Mouse (Mus musculus): ENCODE measurements around the gene Gm815. TPM values are rescaled to one million over a fixed set of nuclear protein-coding genes. Genes with fewer than 3 reads are reported as not detected.

Gene Gm815
- polyA plus RNA-seq, 1 experiment from 2014 or later, result not detected

DNA sequence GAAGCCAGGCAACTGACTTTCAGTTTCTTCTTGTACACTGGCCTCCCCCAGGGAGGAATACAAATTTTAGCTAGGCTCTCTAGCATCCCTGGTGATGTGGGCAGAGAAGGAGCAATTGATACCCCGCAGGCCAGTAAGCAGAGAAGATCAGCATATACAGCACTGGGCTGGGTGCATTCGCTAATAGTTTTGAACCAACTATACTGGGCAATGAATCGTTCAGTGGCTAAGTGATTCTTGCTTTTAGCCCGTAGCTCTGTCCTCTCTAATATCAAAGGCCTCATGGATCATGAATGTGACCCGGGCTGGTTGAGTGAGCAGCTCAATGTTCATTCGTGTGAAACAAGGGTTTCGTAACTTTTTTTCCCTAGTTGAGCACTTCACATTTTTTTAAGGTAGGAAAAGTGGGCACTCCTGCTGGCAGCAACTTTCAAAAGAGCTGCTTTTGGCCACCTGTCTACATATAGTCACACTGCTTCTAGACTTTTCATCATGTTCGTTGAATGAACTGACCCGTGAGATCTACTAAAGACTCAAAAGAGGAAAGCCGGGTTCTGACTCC lies 3.7 kb upstream of the Gm815 start:
- no peaks in the 10 kb centered on the region for H3K27me3 ChIP-seq (replicated peaks)
- H3K4me2 ChIP-seq, result no peak overlapping the region
- no peaks in the 10 kb centered on the region for H3K9me3 ChIP-seq (replicated peaks)
- H3K36me3 ChIP-seq, result no peaks in the 10 kb centered on the region
- H3K9ac ChIP-seq (replicated peaks), result no peak overlapping the region
- H3K27ac ChIP-seq (replicated peaks), result no peak overlapping the region
- 89% methylated on average over 10 of the region's 10 CpGs for WGBS
- H3K4me1 ChIP-seq, result peaks cover 8% of the 10 kb centered on the region
- no peak for ATAC-seq (ENCODE audit: low FRiP score)
- no peak overlapping the region for H3K4me3 ChIP-seq (replicated peaks)

DNA sequence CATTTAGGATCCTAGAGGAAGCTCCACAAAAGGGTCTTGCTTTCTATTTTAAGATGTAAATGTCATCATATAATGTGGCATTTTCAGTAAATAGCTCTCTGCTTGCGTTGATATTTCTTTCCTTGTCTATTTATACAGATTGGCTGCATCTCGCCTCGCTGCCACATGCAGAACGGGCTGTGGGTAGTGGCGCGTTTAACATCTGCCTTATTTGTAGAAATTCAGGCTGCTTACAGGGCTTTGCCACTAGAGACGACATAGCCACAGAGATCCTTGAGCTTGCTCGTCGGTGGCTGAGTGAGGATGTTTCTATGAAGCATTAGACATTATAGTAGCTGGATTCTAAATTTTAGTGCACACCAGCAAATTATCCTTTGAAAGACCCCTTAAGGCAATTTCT lies 2.5 kb downstream of the Gm815 start:
- 0 out of 2 replicates have a peak overlapping the region, but pooled peaks have one; percentile 37 for H3K27ac ChIP-seq (replicated peaks)

DNA sequence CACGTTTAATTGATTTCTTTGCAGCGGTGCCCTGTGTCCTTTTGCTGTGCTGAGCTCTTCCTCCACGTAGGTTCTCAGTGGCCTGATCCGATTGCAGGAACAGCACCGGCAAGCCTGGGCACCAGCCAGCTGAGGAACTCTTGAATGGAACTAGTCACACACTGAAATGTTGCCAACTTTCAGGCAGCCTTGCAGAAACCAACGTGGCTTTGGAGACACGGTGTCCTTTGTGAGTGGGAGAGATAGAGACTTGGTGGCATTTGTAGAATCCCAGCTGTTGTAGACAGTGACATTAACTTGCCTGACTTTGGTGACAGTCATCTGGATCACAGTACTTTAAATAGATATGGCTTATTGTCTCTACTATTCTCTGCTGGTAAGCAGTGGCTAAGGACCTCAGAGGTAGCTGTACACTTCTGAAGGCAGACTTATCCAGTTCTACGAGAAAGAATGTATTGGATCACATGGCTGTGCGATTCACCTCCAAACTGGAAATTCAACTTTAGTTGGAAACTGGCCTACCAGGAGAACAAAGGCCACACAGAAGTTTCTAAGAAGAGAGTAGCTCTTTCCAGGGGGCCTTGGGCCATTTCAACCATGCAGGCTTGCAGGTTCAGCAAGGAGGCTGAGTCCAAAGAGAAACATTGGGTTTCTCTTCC lies 5.8 kb downstream of the Gm815 start:
- Histone ChIP-seq H3K9me3 (replicated peaks) (no peaks in the 10 kb centered on the region), H3K36me3 (no peaks in the 10 kb centered on the region), H3K4me3 (replicated peaks) (no peak overlapping the region), H3K4me1 (peaks cover 4% of the 10 kb centered on the region; the same call in 1 of the 2 replicates), H3K27me3 (replicated peaks) (no peaks in the 10 kb centered on the region), H3K27ac (replicated peaks) (no peak overlapping the region), H3K4me2 (no peak overlapping the region), H3K9ac (replicated peaks) (no peak overlapping the region)
- WGBS, result 78% methylated on average over 9 of the region's 9 CpGs
- ATAC-seq (ENCODE audit: low FRiP score), result no peak

More for the DNA sequence above, 2.5 kb downstream of the Gm815 start:
- H3K27me3 ChIP-seq (replicated peaks), result no peaks in the 10 kb centered on the region
- 28% methylated on average over 9 of the region's 9 CpGs for WGBS
- no peak overlapping the region for H3K9ac ChIP-seq (replicated peaks)
- H3K36me3 ChIP-seq, result no peaks in the 10 kb centered on the region
- no peak overlapping the region for H3K4me2 ChIP-seq
- peaks cover 4% of the 10 kb centered on the region; the same call in 1 of the 2 replicates for H3K4me1 ChIP-seq
- no peaks in the 10 kb centered on the region for H3K9me3 ChIP-seq (replicated peaks)
- no peak overlapping the region for H3K4me3 ChIP-seq (replicated peaks)
- ATAC-seq (ENCODE audit: low FRiP score), result peak; percentile 75; the same call in 1 of the 2 replicates

DNA sequence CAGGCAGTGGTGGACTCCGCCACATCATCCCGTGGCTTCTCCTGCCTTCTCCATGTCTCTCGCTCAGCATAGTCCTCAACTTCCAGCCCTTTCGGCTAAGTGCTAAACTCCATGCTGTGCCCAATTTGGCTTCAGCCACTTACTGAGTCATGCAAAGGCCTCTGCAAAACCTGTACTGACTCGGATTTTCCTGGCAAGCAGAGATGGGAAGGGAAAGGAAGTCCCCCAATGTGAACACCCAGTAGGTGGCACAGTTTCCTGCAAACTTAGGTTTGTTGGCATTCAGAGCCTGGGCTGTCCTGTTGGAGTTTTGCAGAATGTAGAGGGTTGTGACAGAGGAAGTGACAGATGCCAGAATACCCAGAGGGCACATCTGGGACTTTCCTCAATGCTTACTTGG lies 7.2 kb downstream of the Gm815 start:
- ATAC-seq (ENCODE audit: low FRiP score), result no peak
- WGBS, result 69% methylated on average over 5 of the region's 5 CpGs
- H3K27ac ChIP-seq (replicated peaks), result no peak overlapping the region

DNA sequence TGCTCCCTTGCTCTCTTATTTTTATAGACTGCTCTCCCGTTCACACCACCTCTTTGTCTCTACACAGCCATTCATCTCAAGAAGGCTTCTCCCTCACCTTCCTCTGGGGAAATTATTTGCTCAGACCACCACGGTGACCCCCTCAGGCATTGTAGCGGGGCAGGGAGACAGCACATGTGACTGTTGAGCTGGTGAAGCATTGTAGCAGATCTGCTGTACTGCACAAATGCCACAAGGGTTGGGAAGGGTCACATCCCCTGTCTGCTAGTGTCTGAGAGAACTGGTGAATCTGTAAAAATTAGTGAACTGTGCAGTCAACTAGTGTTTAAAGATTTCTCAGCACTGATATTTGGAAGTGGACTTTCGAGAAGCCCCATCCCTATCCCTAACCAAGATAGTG lies 16.5 kb downstream of the Gm815 start:
- no peaks in the 10 kb centered on the region for H3K4me1 ChIP-seq

More for the DNA sequence above, 7.2 kb downstream of the Gm815 start:
- Histone ChIP-seq H3K27me3 (replicated peaks) (no peaks in the 10 kb centered on the region), H3K9me3 (replicated peaks) (no peaks in the 10 kb centered on the region), H3K4me3 (replicated peaks) (no peak overlapping the region), H3K4me2 (no peak overlapping the region), H3K9ac (replicated peaks) (no peak overlapping the region), H3K36me3 (no peaks in the 10 kb centered on the region), H3K4me1 (peaks cover 3% of the 10 kb centered on the region; the same call in 1 of the 2 replicates)

DNA sequence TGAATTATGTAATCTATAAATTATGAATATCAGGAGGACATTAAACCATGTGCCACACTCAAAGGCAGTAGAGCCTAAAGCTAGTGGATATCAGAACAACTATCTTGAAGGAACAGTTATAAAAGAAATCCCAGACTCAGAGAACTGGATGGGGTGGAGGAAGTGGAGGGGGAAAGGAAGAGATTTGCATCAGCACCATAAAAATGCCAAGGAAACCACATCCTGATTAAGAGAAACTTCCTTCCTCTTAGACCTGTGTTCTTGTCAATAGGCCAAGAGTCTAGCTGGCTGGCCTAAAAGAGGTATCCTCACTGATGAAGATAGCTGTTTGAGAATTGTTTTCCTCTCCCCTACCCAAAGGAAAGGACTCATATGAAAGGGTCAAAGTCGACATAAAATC lies 28.6 kb downstream of the Gm815 start:
- no peaks in the 10 kb centered on the region for H3K9me3 ChIP-seq (replicated peaks)
- 55% methylated on average over 1 of the region's 1 CpGs for WGBS
- no peak for ATAC-seq (ENCODE audit: low FRiP score)
- H3K4me1 ChIP-seq, result no peaks in the 10 kb centered on the region
- H3K9ac ChIP-seq (replicated peaks), result no peak overlapping the region
- no peak overlapping the region for H3K4me2 ChIP-seq
- no peak overlapping the region for H3K4me3 ChIP-seq (replicated peaks)
- no peak overlapping the region for H3K27ac ChIP-seq (replicated peaks)
- no peaks in the 10 kb centered on the region for H3K36me3 ChIP-seq
- H3K27me3 ChIP-seq (replicated peaks), result no peaks in the 10 kb centered on the region

More for the DNA sequence above, 16.5 kb downstream of the Gm815 start:
- Histone ChIP-seq H3K27me3 (replicated peaks) (no peaks in the 10 kb centered on the region), H3K4me3 (replicated peaks) (no peak overlapping the region), H3K9ac (replicated peaks) (no peak overlapping the region), H3K36me3 (no peaks in the 10 kb centered on the region), H3K9me3 (replicated peaks) (no peaks in the 10 kb centered on the region), H3K27ac (replicated peaks) (no peak overlapping the region), H3K4me2 (no peak overlapping the region)
- 42% methylated on average over 4 of the region's 4 CpGs for WGBS
- ATAC-seq (ENCODE audit: low FRiP score), result no peak

DNA sequence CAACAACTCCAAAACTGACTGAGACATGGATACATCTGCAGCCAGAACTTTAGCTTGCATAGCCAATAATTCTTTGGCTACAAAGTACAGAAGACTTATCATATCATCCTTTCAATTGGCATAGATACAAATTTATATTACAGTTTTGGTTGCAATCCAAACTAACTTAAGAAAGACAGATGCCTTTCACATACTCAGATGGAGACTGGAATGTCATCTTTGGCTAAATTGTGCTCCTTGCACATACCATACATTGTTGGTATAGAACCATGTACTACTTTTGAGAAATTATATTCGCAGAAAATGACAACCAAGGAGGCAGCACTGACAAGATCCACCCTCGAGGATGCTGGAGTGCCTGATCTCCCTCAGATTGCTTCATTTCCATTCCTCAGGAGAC lies 35.1 kb downstream of the Gm815 start:
- Histone ChIP-seq H3K27ac (replicated peaks) (no peak overlapping the region), H3K36me3 (no peaks in the 10 kb centered on the region), H3K27me3 (replicated peaks) (no peaks in the 10 kb centered on the region), H3K9me3 (replicated peaks) (no peaks in the 10 kb centered on the region), H3K4me1 (no peaks in the 10 kb centered on the region), H3K4me3 (replicated peaks) (no peak overlapping the region), H3K4me2 (no peak overlapping the region), H3K9ac (replicated peaks) (no peak overlapping the region)
- 79% methylated on average over 2 of the region's 2 CpGs for WGBS
- no peak for ATAC-seq (ENCODE audit: low FRiP score)

DNA sequence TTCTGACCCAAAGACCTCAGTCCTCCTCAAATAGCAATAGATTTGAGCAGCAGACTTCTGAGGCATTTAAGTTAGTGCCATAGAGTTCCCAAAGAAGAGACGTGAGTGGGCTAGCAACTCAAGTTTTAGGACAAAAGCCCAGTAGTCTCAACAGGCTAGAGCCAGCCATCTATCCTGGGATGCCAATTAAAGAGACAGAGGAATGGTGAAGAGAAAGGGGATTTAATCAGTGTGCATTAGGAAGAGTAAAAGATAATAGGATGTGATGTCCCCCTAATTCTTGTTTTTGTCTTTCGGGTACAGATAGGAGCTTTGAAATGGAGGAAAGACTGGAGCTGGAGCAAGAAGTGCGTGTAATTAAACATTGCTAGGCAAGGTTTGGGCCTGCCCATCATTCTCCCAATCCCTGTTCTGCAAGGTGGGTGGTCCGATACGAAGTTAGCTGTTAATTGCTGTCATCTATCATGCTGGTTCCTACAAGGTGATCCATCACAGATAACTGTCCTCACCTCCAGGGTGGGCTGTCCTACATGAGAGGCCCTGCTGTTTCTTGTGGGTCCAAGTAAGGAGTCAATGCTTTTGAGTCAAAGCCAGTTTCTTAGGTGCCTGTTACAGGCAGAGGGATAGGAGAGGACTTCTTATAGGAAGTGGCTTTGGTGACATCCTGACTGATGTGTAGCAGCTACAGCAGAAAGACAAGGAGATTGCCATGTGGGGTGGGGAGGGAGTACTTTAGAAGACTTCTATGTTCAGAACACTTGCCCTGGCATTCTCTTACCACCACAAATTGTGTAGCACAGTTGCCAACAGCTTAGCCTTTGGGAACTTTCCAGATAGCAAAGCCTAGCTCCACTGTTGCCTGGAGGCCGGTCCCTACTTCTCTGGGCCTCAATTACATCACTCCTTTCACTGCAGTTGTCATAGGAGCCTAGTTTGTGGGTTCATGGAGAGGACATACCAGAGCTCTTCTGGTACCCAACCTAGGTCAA lies 44.9 kb downstream of the Gm815 start:
- Histone ChIP-seq H3K27me3 (replicated peaks) (no peaks in the 10 kb centered on the region), H3K9me3 (replicated peaks) (no peaks in the 10 kb centered on the region), H3K4me1 (no peaks in the 10 kb centered on the region), H3K4me2 (no peak overlapping the region), H3K36me3 (no peaks in the 10 kb centered on the region), H3K4me3 (replicated peaks) (no peak overlapping the region), H3K27ac (replicated peaks) (no peak overlapping the region), H3K9ac (replicated peaks) (no peak overlapping the region)
- 41% methylated on average over 6 of the region's 6 CpGs for WGBS
- peak; percentile 84 for ATAC-seq (ENCODE audit: low FRiP score)

DNA sequence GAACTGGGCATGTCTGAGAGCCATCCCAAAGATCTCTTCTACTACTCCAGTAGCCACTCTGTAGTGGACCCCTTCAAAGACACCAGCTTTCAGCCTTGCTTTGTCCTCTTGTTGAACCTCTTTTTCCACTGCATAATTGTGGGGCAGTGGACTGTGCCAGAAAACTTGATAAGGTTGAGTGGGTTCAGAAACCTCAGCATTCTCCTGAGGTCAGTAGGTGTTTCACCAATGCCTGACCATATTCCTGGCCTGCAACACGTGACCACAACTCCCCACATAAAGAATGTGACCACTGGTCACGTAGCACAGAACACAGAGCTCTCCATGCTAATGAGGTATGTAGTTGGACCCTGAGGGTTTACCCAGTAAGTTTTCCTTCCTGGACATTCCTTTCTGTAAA lies 48.5 kb downstream of the Gm815 start:
- Histone ChIP-seq H3K4me1 (no peaks in the 10 kb centered on the region), H3K4me3 (replicated peaks) (no peak overlapping the region), H3K9ac (replicated peaks) (no peak overlapping the region), H3K36me3 (no peaks in the 10 kb centered on the region), H3K4me2 (no peak overlapping the region), H3K9me3 (replicated peaks) (no peaks in the 10 kb centered on the region), H3K27me3 (replicated peaks) (no peaks in the 10 kb centered on the region), H3K27ac (replicated peaks) (no peak overlapping the region)
- no peak for ATAC-seq (ENCODE audit: low FRiP score)
- WGBS, result 86% methylated on average over 2 of the region's 2 CpGs

Measured in neural tube, embryonic 15.5 days (tissue).